Mouse (Mus musculus): ENCODE data around the gene Ing4.

The Ing4 gene

GRCm38 (mm10) chr6:125090341-125091085 lies 51.0 kb downstream of the Ing4 start:
- DNase-seq (ENCODE audit: low read depth): no peak

- DNase-seq (ENCODE audit: low read depth): no peak
Observed at GRCm38 (mm10) chr6:125092372-125092771, 52.8 kb downstream of the Ing4 start.

GRCm38 (mm10) chr6:125094843-125095242 lies 55.3 kb downstream of the Ing4 start:
- no peak for DNase-seq (ENCODE audit: low read depth)

- peak; percentile 99 for DNase-seq (ENCODE audit: low read depth)
Observed at GRCm38 (mm10) chr6:125095391-125096278, 56.1 kb downstream of the Ing4 start, which contains the start of gene Chd4. Gene Chd4 (plus strand): TSS chr6:125095981.

GRCm38 (mm10) chr6:125096279-125096596 lies 56.7 kb downstream of the Ing4 start:
- DNase-seq (ENCODE audit: low read depth): no peak

- peak; percentile 64 for DNase-seq (ENCODE audit: low read depth)
Observed at GRCm38 (mm10) chr6:125096597-125097345, 57.2 kb downstream of the Ing4 start.

- DNase-seq (ENCODE audit: low read depth): peak; percentile 47
Observed at GRCm38 (mm10) chr6:125097346-125097689, 57.8 kb downstream of the Ing4 start.

- no peak for DNase-seq (ENCODE audit: low read depth)
Observed at GRCm38 (mm10) chr6:125097951-125098350, 58.4 kb downstream of the Ing4 start.

- DNase-seq (ENCODE audit: low read depth): no peak
Observed at GRCm38 (mm10) chr6:125098513-125098912, 59.0 kb downstream of the Ing4 start.
